Mouse (Mus musculus): ENCODE data around the gene Nfam1. TPM values are rescaled to one million over a fixed set of nuclear protein-coding genes. Genes with fewer than 3 reads are reported as not detected.

Nfam1 gene
- polyA plus RNA-seq (2017; shearing (Covaris generic)) = 1 to 10 TPM in 1 of 2 experiments, under 1 TPM in 1; 0.61 to 1.5 TPM

GRCm38 (mm10) chr15:83032981-83033541, at the start of gene Nfam1:
Gene Nfam1 (minus strand): TSS chr15:83033306.

GRCm38 (mm10) chr15:82987732-82988112, 45.4 kb downstream of the Nfam1 start, which contains the start of gene Tcf20:
Gene Tcf20 (minus strand): TSS chr15:82987872.

Other genes starting within 250 kb of the Nfam1 start
- not detected for gene Cyp2d26, start 239.0 kb downstream of the Nfam1 start, polyA plus RNA-seq (2017; shearing (Covaris generic))
- 1 to 10 TPM; 6.0 to 7.4 TPM for gene Tcf20, start 45.4 kb downstream of the Nfam1 start, polyA plus RNA-seq (2017; shearing (Covaris generic))
- gene Serhl, start 56.2 kb upstream of the Nfam1 start, polyA plus RNA-seq (2017; shearing (Covaris generic)) = 10 to 100 TPM; 63.5 to 93.1 TPM
- gene Rrp7a, start 89.5 kb upstream of the Nfam1 start, polyA plus RNA-seq (2017; shearing (Covaris generic)) = 10 to 100 TPM; 55.9 to 80.9 TPM
- 100 to 1,000 TPM; 121 to 128 TPM for gene Poldip3, start 116.1 kb upstream of the Nfam1 start, polyA plus RNA-seq (2017; shearing (Covaris generic))
- 100 to 1,000 TPM in 1 of 2 experiments, 10 to 100 TPM in 1; 76.4 to 101 TPM for gene Cyb5r3, start 139.3 kb upstream of the Nfam1 start, polyA plus RNA-seq (2017; shearing (Covaris generic))
- under 1 TPM; 0.07 to 0.58 TPM for gene A4galt, start 218.5 kb upstream of the Nfam1 start, polyA plus RNA-seq (2017; shearing (Covaris generic))

Measured in activated CD4-positive, CD25-positive, alpha-beta regulatory T cell (primary cell).